Mouse (Mus musculus) hindbrain, embryonic 13.5 days (tissue): Measurements from ENCODE around the gene Carnmt1. TPM values are rescaled to one million over a fixed set of nuclear protein-coding genes. Genes with fewer than 3 reads are reported as not detected.

Experiments used
- ATAC-seq: fragments of 200-750 bp; cut with Nextera tagmentation; 2 replicates; pipeline ENCODE4 v1.8.0; 2017; ENCODE audit warnings: moderate TSS enrichment; ENCODE audit not compliant: low FRiP score
- H3K27ac ChIP-seq: fragments of 300-500 bp; sonication (generic); 2 replicates; pipeline ENCODE4 v1.5.1; 2015; ENCODE audit warnings: inconsistent platforms, mild to moderate bottlenecking, moderate library complexity
- H3K27me3 ChIP-seq: fragments of 300-500 bp; sonication (generic); 2 replicates; pipeline ENCODE4 v1.6.1; 2015; ENCODE audit warnings: mild to moderate bottlenecking, inconsistent platforms
- H3K36me3 ChIP-seq: fragments of 300-500 bp; sonication (generic); 2 replicates; pipeline ENCODE4 v1.6.1; 2015; ENCODE audit warnings: mild to moderate bottlenecking, inconsistent platforms
- H3K4me1 ChIP-seq: fragments of 300-500 bp; sonication (generic); replicated peaks from 2 replicates; pipeline ENCODE4 v1.6.1; 2015; ENCODE audit warnings: inconsistent platforms
- H3K4me2 ChIP-seq: fragments of 300-500 bp; sonication (generic); 2 replicates; pipeline ENCODE4 v1.6.1; 2015; ENCODE audit warnings: inconsistent platforms, mild to moderate bottlenecking, moderate library complexity
- H3K4me3 ChIP-seq: fragments of 300-500 bp; sonication (generic); 2 replicates; pipeline ENCODE4 v1.5.1; 2015; ENCODE audit warnings: mild to moderate bottlenecking, inconsistent platforms
- H3K9ac ChIP-seq: fragments of 300-500 bp; sonication (generic); 2 replicates; pipeline ENCODE4 v1.6.1; 2015; ENCODE audit warnings: mild to moderate bottlenecking, inconsistent platforms
- H3K9me3 ChIP-seq: fragments of 300-500 bp; sonication (generic); 2 replicates; pipeline ENCODE4 v1.6.1; 2016; ENCODE audit warnings: inconsistent platforms
- WGBS: fragments of 180-500 bp; shearing (Covaris S2); methylation state at CpG from one replicate; pipeline ENCODE4 v1.1.7; 2015; 5-methylcytosine and 5-hydroxymethylcytosine counted together
- polyA plus RNA-seq: library from polyadenylated mRNA; unstranded; fragments of >200 nt; fragmentation: Nextera tagmentation; extraction: Ambion mirVana; gene quantifications from 2 replicates; pipeline ENCODE4 v1.2.1, GENCODE M21; 2015

Gene Carnmt1
- polyA plus RNA-seq, 1 experiment from 2014 or later, result 15.8 TPM

- no peak overlapping the region for H3K9ac ChIP-seq
- ATAC-seq, result no peak
- H3K4me2 ChIP-seq, result no peak overlapping the region
- WGBS, result 53% methylated on average over 4 of the region's 4 CpGs
- H3K27ac ChIP-seq, result no peak overlapping the region
- H3K27me3 ChIP-seq, result no peaks in the 10 kb centered on the region
- H3K4me3 ChIP-seq, result no peak overlapping the region
- H3K4me1 ChIP-seq, result no peaks in the 10 kb centered on the region
- no peaks in the 10 kb centered on the region for H3K36me3 ChIP-seq
- H3K9me3 ChIP-seq, result no peaks in the 10 kb centered on the region
These were observed 27.2 kb upstream of the Carnmt1 start for GRCm38 (mm10) chr19:18643411-18643810.

- no peak overlapping the region for H3K9ac ChIP-seq
- no peaks in the 10 kb centered on the region for H3K27me3 ChIP-seq
- WGBS, result 84% methylated on average over 6 of the region's 6 CpGs
- no peaks in the 10 kb centered on the region for H3K4me1 ChIP-seq
- no peak overlapping the region for H3K27ac ChIP-seq
- no peaks in the 10 kb centered on the region for H3K9me3 ChIP-seq
- no peak overlapping the region for H3K4me3 ChIP-seq
- no peaks in the 10 kb centered on the region for H3K36me3 ChIP-seq
- no peak for ATAC-seq
- H3K4me2 ChIP-seq, result no peak overlapping the region
These were observed 26.5 kb upstream of the Carnmt1 start for GRCm38 (mm10) chr19:18644084-18644483.

GRCm38 (mm10) chr19:18646397-18646796, 24.2 kb upstream of the Carnmt1 start:
- no peaks in the 10 kb centered on the region for H3K36me3 ChIP-seq
- H3K27ac ChIP-seq, result no peak overlapping the region
- H3K4me3 ChIP-seq, result no peak overlapping the region
- no peaks in the 10 kb centered on the region for H3K27me3 ChIP-seq
- 76% methylated on average over 3 of the region's 3 CpGs for WGBS
- H3K9ac ChIP-seq, result no peak overlapping the region
- no peaks in the 10 kb centered on the region for H3K4me1 ChIP-seq
- no peak for ATAC-seq
- H3K9me3 ChIP-seq, result no peaks in the 10 kb centered on the region
- H3K4me2 ChIP-seq, result no peak overlapping the region

GRCm38 (mm10) chr19:18646853-18647420, 23.6 kb upstream of the Carnmt1 start:
- Histone ChIP-seq H3K4me1 (no peaks in the 10 kb centered on the region), H3K4me3 (no peak overlapping the region), H3K36me3 (no peaks in the 10 kb centered on the region), H3K27ac (no peak overlapping the region), H3K9ac (no peak overlapping the region), H3K9me3 (no peaks in the 10 kb centered on the region), H3K4me2 (no peak overlapping the region), H3K27me3 (no peaks in the 10 kb centered on the region)
- ATAC-seq, result no peak
- WGBS, result 49% methylated on average over 5 of the region's 5 CpGs

GRCm38 (mm10) chr19:18647775-18648557, 22.6 kb upstream of the Carnmt1 start:
- Histone ChIP-seq H3K4me2 (no peak overlapping the region), H3K9me3 (no peaks in the 10 kb centered on the region), H3K27me3 (no peaks in the 10 kb centered on the region), H3K27ac (no peak overlapping the region), H3K9ac (no peak overlapping the region), H3K36me3 (no peaks in the 10 kb centered on the region), H3K4me1 (no peaks in the 10 kb centered on the region), H3K4me3 (no peak overlapping the region)
- WGBS, result 85% methylated on average over 9 of the region's 9 CpGs
- ATAC-seq, result no peak

GRCm38 (mm10) chr19:18648558-18648945, 22.0 kb upstream of the Carnmt1 start:
- ATAC-seq, result no peak
- Histone ChIP-seq H3K4me3 (no peak overlapping the region), H3K4me2 (no peak overlapping the region), H3K36me3 (no peaks in the 10 kb centered on the region), H3K27me3 (no peaks in the 10 kb centered on the region), H3K27ac (no peak overlapping the region), H3K9me3 (no peaks in the 10 kb centered on the region), H3K4me1 (no peaks in the 10 kb centered on the region), H3K9ac (no peak overlapping the region)
- 84% methylated on average over 6 of the region's 6 CpGs for WGBS

GRCm38 (mm10) chr19:18649955-18650354, 20.6 kb upstream of the Carnmt1 start:
- no peaks in the 10 kb centered on the region for H3K9me3 ChIP-seq
- H3K27ac ChIP-seq, result no peak overlapping the region
- H3K4me1 ChIP-seq, result no peaks in the 10 kb centered on the region
- H3K4me2 ChIP-seq, result no peak overlapping the region
- H3K27me3 ChIP-seq, result no peaks in the 10 kb centered on the region
- H3K36me3 ChIP-seq, result no peaks in the 10 kb centered on the region
- no peak for ATAC-seq
- 88% methylated on average over 4 of the region's 4 CpGs for WGBS
- no peak overlapping the region for H3K9ac ChIP-seq
- no peak overlapping the region for H3K4me3 ChIP-seq

GRCm38 (mm10) chr19:18650473-18650872, 20.1 kb upstream of the Carnmt1 start:
- Histone ChIP-seq H3K27ac (no peak overlapping the region), H3K4me3 (no peak overlapping the region), H3K36me3 (no peaks in the 10 kb centered on the region), H3K27me3 (no peaks in the 10 kb centered on the region), H3K4me2 (no peak overlapping the region), H3K9ac (no peak overlapping the region), H3K4me1 (no peaks in the 10 kb centered on the region), H3K9me3 (no peaks in the 10 kb centered on the region)
- WGBS, result 83% methylated on average over 6 of the region's 6 CpGs
- no peak for ATAC-seq

GRCm38 (mm10) chr19:18652592-18652991, 18.0 kb upstream of the Carnmt1 start:
- 86% methylated on average over 4 of the region's 4 CpGs for WGBS
- Histone ChIP-seq H3K36me3 (no peaks in the 10 kb centered on the region), H3K9ac (no peak overlapping the region), H3K27me3 (no peaks in the 10 kb centered on the region), H3K9me3 (no peaks in the 10 kb centered on the region), H3K4me3 (no peak overlapping the region), H3K4me1 (no peaks in the 10 kb centered on the region), H3K27ac (no peak overlapping the region), H3K4me2 (no peak overlapping the region)
- no peak for ATAC-seq

- Histone ChIP-seq H3K9ac (no peak overlapping the region), H3K27ac (no peak overlapping the region), H3K4me3 (no peak overlapping the region), H3K36me3 (no peaks in the 10 kb centered on the region), H3K4me2 (no peak overlapping the region), H3K4me1 (no peaks in the 10 kb centered on the region), H3K27me3 (no peaks in the 10 kb centered on the region), H3K9me3 (no peaks in the 10 kb centered on the region)
- 89% methylated on average over 6 of the region's 6 CpGs for WGBS
- no peak for ATAC-seq
These were observed 17.5 kb upstream of the Carnmt1 start for GRCm38 (mm10) chr19:18653058-18653457.

GRCm38 (mm10) chr19:18654330-18654729, 16.2 kb upstream of the Carnmt1 start:
- Histone ChIP-seq H3K9me3 (no peaks in the 10 kb centered on the region), H3K27ac (no peak overlapping the region), H3K4me1 (no peaks in the 10 kb centered on the region), H3K9ac (no peak overlapping the region), H3K27me3 (no peaks in the 10 kb centered on the region), H3K36me3 (no peaks in the 10 kb centered on the region), H3K4me3 (no peak overlapping the region), H3K4me2 (no peak overlapping the region)
- 97% methylated on average over 8 of the region's 8 CpGs for WGBS
- ATAC-seq, result no peak

GRCm38 (mm10) chr19:18654984-18655383, 15.6 kb upstream of the Carnmt1 start:
- Histone ChIP-seq H3K27ac (no peak overlapping the region), H3K27me3 (no peaks in the 10 kb centered on the region), H3K36me3 (no peaks in the 10 kb centered on the region), H3K4me2 (no peak overlapping the region), H3K4me3 (no peak overlapping the region), H3K4me1 (no peaks in the 10 kb centered on the region), H3K9ac (no peak overlapping the region), H3K9me3 (no peaks in the 10 kb centered on the region)
- no peak for ATAC-seq
- WGBS, result 87% methylated on average over 5 of the region's 5 CpGs

GRCm38 (mm10) chr19:18655999-18656398, 14.6 kb upstream of the Carnmt1 start:
- Histone ChIP-seq H3K9me3 (no peaks in the 10 kb centered on the region), H3K4me3 (no peak overlapping the region), H3K36me3 (no peaks in the 10 kb centered on the region), H3K27me3 (no peaks in the 10 kb centered on the region), H3K4me1 (no peaks in the 10 kb centered on the region), H3K9ac (no peak overlapping the region), H3K27ac (no peak overlapping the region), H3K4me2 (no peak overlapping the region)
- ATAC-seq, result no peak
- 83% methylated on average over 7 of the region's 7 CpGs for WGBS
